Mouse (Mus musculus) embryonic facial prominence, embryonic 15.5 days (tissue): ENCODE results near the gene Ocln. TPM values are rescaled to one million over a fixed set of nuclear protein-coding genes. Genes with fewer than 3 reads are reported as not detected.
A peak's percentile ranks its signal among the peaks of the same experiment; 100 is the strongest.

Experiments used
- ATAC-seq: fragments of 200-750 bp; cut with Nextera tagmentation; 2 replicates; pipeline ENCODE4 v1.8.0; 2017; ENCODE audit warnings: low read depth, moderate TSS enrichment; ENCODE audit not compliant: insufficient number of reproducible peaks, low FRiP score, low TSS enrichment
- H3K27ac ChIP-seq: fragments of 300-500 bp; sonication (generic); replicated peaks from 2 replicates; pipeline ENCODE4 v1.5.1; 2015; ENCODE audit warnings: mild to moderate bottlenecking, inconsistent platforms
- H3K27me3 ChIP-seq: fragments of 300-500 bp; sonication (generic); 2 replicates; pipeline ENCODE4 v1.6.1; 2015; ENCODE audit warnings: inconsistent platforms
- H3K36me3 ChIP-seq: fragments of 300-500 bp; sonication (generic); 2 replicates; pipeline ENCODE4 v1.6.1; 2015; ENCODE audit warnings: mild to moderate bottlenecking, inconsistent platforms
- H3K4me1 ChIP-seq: fragments of 300-500 bp; sonication (generic); 2 replicates; pipeline ENCODE4 v1.6.1; 2015; ENCODE audit warnings: inconsistent platforms
- H3K4me2 ChIP-seq: fragments of 300-500 bp; sonication (generic); replicated peaks from 2 replicates; pipeline ENCODE4 v1.6.1; 2015; ENCODE audit warnings: mild to moderate bottlenecking, inconsistent platforms
- H3K4me3 ChIP-seq: fragments of 300-500 bp; sonication (generic); replicated peaks from 2 replicates; pipeline ENCODE4 v1.5.1; 2015; ENCODE audit warnings: mild to moderate bottlenecking, inconsistent platforms
- H3K9ac ChIP-seq: fragments of 300-500 bp; sonication (generic); 2 replicates; pipeline ENCODE4 v1.6.1; 2015; ENCODE audit warnings: inconsistent platforms
- H3K9me3 ChIP-seq: fragments of 300-500 bp; sonication (generic); replicated peaks from 2 replicates; pipeline ENCODE4 v1.6.1; 2016; ENCODE audit warnings: inconsistent platforms
- WGBS: fragments of 180-500 bp; shearing (Covaris S2); methylation state at CpG from one replicate; pipeline ENCODE4 v1.1.7; 2015; 5-methylcytosine and 5-hydroxymethylcytosine counted together
- polyA plus RNA-seq: library from polyadenylated mRNA; unstranded; fragments of >200 nt; fragmentation: Nextera tagmentation; extraction: Ambion mirVana; gene quantifications from 2 replicates; pipeline ENCODE4 v1.2.1, GENCODE M21; 2015

Ocln gene
- polyA plus RNA-seq, 1 experiment from 2014 or later: 15.1 TPM

GRCm38 (mm10) chr13:100579220-100579619 is 26.7 kb upstream of the Ocln start:
- Histone ChIP-seq H3K36me3 (no peaks in the 10 kb centered on the region), H3K9ac (no peak overlapping the region), H3K9me3 (no peaks in the 10 kb centered on the region), H3K4me1 (no peaks in the 10 kb centered on the region), H3K4me3 (no peak overlapping the region), H3K27ac (no peak overlapping the region), H3K4me2 (no peak overlapping the region), H3K27me3 (no peaks in the 10 kb centered on the region)
- ATAC-seq: no peak
- 49% methylated on average over 3 of the region's 3 CpGs for WGBS

- 64% methylated on average over 2 of the region's 2 CpGs for WGBS
- Histone ChIP-seq H3K36me3 (no peaks in the 10 kb centered on the region), H3K9me3 (no peaks in the 10 kb centered on the region), H3K4me1 (no peaks in the 10 kb centered on the region), H3K9ac (no peak overlapping the region), H3K27ac (no peak overlapping the region), H3K4me2 (no peak overlapping the region), H3K4me3 (no peak overlapping the region), H3K27me3 (no peaks in the 10 kb centered on the region)
- ATAC-seq: no peak
Observed at GRCm38 (mm10) chr13:100575950-100576349, 23.4 kb upstream of the Ocln start.

GRCm38 (mm10) chr13:100570713-100571112 is 18.2 kb upstream of the Ocln start:
- no peak overlapping the region for H3K9ac ChIP-seq
- H3K36me3 ChIP-seq: no peaks in the 10 kb centered on the region
- no peaks in the 10 kb centered on the region for H3K4me1 ChIP-seq
- WGBS: 70% methylated on average over 2 of the region's 2 CpGs
- H3K27ac ChIP-seq: no peak overlapping the region
- no peak overlapping the region for H3K4me3 ChIP-seq
- no peaks in the 10 kb centered on the region for H3K9me3 ChIP-seq
- no peak for ATAC-seq
- H3K27me3 ChIP-seq: no peaks in the 10 kb centered on the region
- no peak overlapping the region for H3K4me2 ChIP-seq

DNA sequence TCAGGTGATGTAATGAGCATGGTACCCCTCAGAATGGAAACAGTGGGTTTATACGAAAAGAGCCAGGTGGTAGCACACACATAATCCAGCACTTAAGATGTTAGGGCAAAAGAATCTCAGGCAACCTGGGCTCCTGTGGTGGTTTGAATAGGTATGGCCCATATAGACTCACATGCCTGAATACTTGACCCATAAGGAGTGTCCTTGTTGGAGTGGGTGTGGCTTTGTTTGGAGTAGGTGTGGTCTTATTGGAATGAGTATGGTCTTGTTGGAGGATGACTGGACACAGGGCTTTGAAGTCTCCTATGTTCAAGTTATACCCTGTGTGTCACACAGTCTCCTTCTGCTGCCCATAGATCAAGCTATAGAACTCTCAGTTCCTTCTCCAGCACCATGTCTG is 15.8 kb upstream of the Ocln start:
- no peaks in the 10 kb centered on the region for H3K27me3 ChIP-seq
- no peak for ATAC-seq

GRCm38 (mm10) chr13:100559449-100559848 is 6.9 kb upstream of the Ocln start:
- Histone ChIP-seq H3K9me3 (no peaks in the 10 kb centered on the region), H3K4me2 (no peak overlapping the region), H3K36me3 (no peaks in the 10 kb centered on the region), H3K27me3 (no peaks in the 10 kb centered on the region), H3K9ac (no peak overlapping the region), H3K4me1 (no peaks in the 10 kb centered on the region), H3K4me3 (no peak overlapping the region), H3K27ac (no peak overlapping the region)
- WGBS: 75% methylated on average over 9 of the region's 9 CpGs
- ATAC-seq: no peak

More for the DNA sequence above, 15.8 kb upstream of the Ocln start:
- H3K4me1 ChIP-seq: no peaks in the 10 kb centered on the region
- WGBS: 87% methylated on average over 1 of the region's 1 CpGs
- H3K9ac ChIP-seq: no peak overlapping the region
- no peaks in the 10 kb centered on the region for H3K36me3 ChIP-seq
- H3K4me2 ChIP-seq: no peak overlapping the region
- H3K4me3 ChIP-seq: no peak overlapping the region
- no peak overlapping the region for H3K27ac ChIP-seq
- no peaks in the 10 kb centered on the region for H3K9me3 ChIP-seq

DNA sequence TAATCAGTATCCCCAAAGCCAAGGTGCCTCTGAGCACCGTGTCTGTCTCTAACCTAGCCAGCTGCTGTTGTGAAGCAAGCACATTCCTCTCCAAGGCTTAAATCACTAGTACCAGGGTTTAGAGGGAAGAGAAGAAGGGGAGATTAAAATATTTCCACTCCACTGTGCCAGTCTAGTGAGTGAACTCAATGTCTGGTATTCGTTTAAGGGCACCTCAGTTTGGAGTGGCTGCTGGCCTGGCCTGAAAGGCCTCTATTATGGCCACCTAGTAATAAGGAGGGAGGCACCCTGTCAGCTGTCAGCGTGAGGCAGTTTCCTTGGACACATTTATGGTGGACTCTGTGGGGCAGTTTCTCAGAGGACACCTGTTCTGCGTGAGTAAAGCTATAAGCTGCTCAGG is 4.5 kb upstream of the Ocln start:
- Histone ChIP-seq H3K36me3 (no peaks in the 10 kb centered on the region), H3K27me3 (peaks cover 16% of the 10 kb centered on the region), H3K9ac (no peak overlapping the region), H3K4me1 (peaks cover 8% of the 10 kb centered on the region), H3K9me3 (no peaks in the 10 kb centered on the region), H3K27ac (no peak overlapping the region), H3K4me3 (no peak overlapping the region), H3K4me2 (no peak overlapping the region)
- no peak for ATAC-seq
- 55% methylated on average over 4 of the region's 4 CpGs for WGBS

- Histone ChIP-seq H3K4me3 (peak overlapping the region; percentile 60), H3K36me3 (no peaks in the 10 kb centered on the region), H3K4me1 (peaks cover 16% of the 10 kb centered on the region), H3K9me3 (no peaks in the 10 kb centered on the region), H3K27me3 (peaks cover 38% of the 10 kb centered on the region), H3K4me2 (peak overlapping the region; percentile 99), H3K27ac (peak overlapping the region; percentile 66; the same call in 1 of the 2 replicates), H3K9ac (0 out of 2 replicates have a peak overlapping the region, but pooled peaks have one; percentile 26)
- WGBS: 3% methylated on average over 12 of the region's 12 CpGs
- ATAC-seq: no peak
Observed at GRCm38 (mm10) chr13:100553042-100553437, 522 bp upstream of the Ocln start.

GRCm38 (mm10) chr13:100552009-100552368 is 529 bp downstream of the Ocln start:
- H3K27me3 ChIP-seq: peaks cover 38% of the 10 kb centered on the region

GRCm38 (mm10) chr13:100551371-100552008 is 1.0 kb downstream of the Ocln start:
- H3K4me2 ChIP-seq: peak overlapping the region; percentile 99
- peak overlapping the region; percentile 60 for H3K4me3 ChIP-seq
- 1% methylated on average over 41 of the region's 41 CpGs for WGBS
- H3K9me3 ChIP-seq: no peaks in the 10 kb centered on the region
- H3K4me1 ChIP-seq: peaks cover 16% of the 10 kb centered on the region
- peak overlapping the region; percentile 66; the same call in 1 of the 2 replicates for H3K27ac ChIP-seq
- H3K27me3 ChIP-seq: peaks cover 38% of the 10 kb centered on the region
- no peaks in the 10 kb centered on the region for H3K36me3 ChIP-seq
- no peak for ATAC-seq
- H3K9ac ChIP-seq: peak overlapping the region; percentile 26

More at GRCm38 (mm10) chr13:100552009-100552368, 529 bp downstream of the Ocln start:
- Histone ChIP-seq H3K27ac (peak overlapping the region; percentile 66), H3K4me2 (peak overlapping the region; percentile 99), H3K4me1 (peaks cover 16% of the 10 kb centered on the region), H3K4me3 (peak overlapping the region; percentile 60), H3K9ac (peak overlapping the region; percentile 26), H3K9me3 (no peaks in the 10 kb centered on the region), H3K36me3 (no peaks in the 10 kb centered on the region)
- peak; percentile 44; the same call in 1 of the 2 replicates for ATAC-seq
- WGBS: under 1% methylated on average over 35 of the region's 35 CpGs

DNA sequence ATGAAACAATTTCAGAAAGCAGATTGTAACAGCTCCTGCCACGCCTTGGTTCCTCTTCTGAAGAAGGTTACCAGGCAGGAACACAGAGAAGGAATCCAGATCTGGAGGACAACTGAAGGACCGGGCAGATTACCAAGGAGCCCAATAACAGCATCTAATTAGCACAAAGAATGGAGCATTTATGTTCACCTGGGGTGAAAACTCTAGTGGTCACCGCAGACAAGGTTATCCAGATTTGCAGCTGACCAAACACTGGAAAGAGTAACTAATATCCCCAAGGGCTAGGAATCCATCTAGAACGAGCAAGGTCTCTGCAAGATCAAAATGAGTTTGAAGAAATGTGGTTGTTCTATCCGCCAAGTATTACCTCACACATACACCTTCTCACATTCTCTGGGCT is 5.2 kb downstream of the Ocln start:
- Histone ChIP-seq H3K27me3 (peaks cover 25% of the 10 kb centered on the region), H3K4me1 (peaks cover 10% of the 10 kb centered on the region), H3K9ac (no peak overlapping the region), H3K4me3 (no peak overlapping the region), H3K9me3 (no peaks in the 10 kb centered on the region), H3K4me2 (no peak overlapping the region), H3K36me3 (no peaks in the 10 kb centered on the region), H3K27ac (no peak overlapping the region)
- 78% methylated on average over 5 of the region's 5 CpGs for WGBS
- ATAC-seq: no peak

GRCm38 (mm10) chr13:100545510-100545909 is 7.0 kb downstream of the Ocln start:
- no peaks in the 10 kb centered on the region for H3K36me3 ChIP-seq
- 73% methylated on average over 3 of the region's 3 CpGs for WGBS

GRCm38 (mm10) chr13:100544220-100544662 is 8.3 kb downstream of the Ocln start:
- Histone ChIP-seq H3K27me3 (no peaks in the 10 kb centered on the region), H3K9ac (no peak overlapping the region), H3K36me3 (no peaks in the 10 kb centered on the region), H3K4me3 (no peak overlapping the region), H3K4me1 (no peaks in the 10 kb centered on the region), H3K9me3 (no peaks in the 10 kb centered on the region), H3K27ac (no peak overlapping the region), H3K4me2 (no peak overlapping the region)
- ATAC-seq: no peak
- WGBS: 61% methylated on average over 4 of the region's 4 CpGs

More at GRCm38 (mm10) chr13:100545510-100545909, 7.0 kb downstream of the Ocln start:
- Histone ChIP-seq H3K4me2 (no peak overlapping the region), H3K4me1 (no peaks in the 10 kb centered on the region), H3K27me3 (peaks cover 7% of the 10 kb centered on the region), H3K27ac (no peak overlapping the region), H3K9ac (no peak overlapping the region), H3K9me3 (no peaks in the 10 kb centered on the region), H3K4me3 (no peak overlapping the region)
- no peak for ATAC-seq
